Mouse (Mus musculus) spleen, embryonic (tissue): ENCODE results near the gene Fam110a.

Experiments used
- CTCF ChIA-PET: fragments of 350-600 bp; sonication (Branson Sonifier 250); formaldehyde crosslinking; loops from one replicate; lab custom pipeline; 2022; lab: Charles Lee

Fam110a gene

DNA sequence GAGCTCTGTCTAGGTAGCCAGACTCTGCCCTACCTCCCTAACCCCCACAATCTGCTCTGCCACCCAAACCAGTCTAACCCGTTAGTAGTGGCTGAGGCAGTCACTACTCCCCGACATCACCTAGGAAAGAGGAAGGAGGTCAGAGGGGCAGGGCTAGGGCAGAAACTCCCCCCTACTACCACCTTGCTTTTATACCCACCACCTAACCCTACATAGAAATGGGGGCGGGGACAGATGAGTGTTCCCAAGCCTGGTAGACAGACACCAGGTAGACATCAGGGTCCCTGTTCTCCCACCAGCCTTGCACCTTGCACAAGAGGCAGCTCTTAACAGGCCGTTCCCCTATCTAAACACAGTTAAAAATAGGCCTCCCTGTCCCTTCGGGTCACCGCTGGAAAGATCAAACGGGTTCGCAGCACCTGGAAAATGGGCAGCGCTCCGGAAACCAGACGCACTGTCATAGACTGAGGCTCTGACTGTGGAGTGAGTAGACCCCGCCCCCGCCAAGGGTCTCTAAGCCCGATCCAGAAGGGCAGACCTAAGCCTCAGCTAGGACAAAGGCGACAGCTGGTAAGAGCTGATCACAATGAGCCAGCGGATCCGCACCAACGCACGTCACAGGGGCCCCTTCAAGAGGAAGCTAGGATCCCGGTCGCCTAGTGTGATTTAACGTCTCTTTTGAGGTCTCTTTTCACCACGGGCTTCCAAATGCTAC lies 7.0 kb downstream of the Fam110a start:
- CTCF ChIA-PET, result interaction anchor here (0.5 kb wide), 1 partner anchor 23 kb away, joined by 7 read pairs; the partner anchor contains the start of gene Slc52a3

DNA sequence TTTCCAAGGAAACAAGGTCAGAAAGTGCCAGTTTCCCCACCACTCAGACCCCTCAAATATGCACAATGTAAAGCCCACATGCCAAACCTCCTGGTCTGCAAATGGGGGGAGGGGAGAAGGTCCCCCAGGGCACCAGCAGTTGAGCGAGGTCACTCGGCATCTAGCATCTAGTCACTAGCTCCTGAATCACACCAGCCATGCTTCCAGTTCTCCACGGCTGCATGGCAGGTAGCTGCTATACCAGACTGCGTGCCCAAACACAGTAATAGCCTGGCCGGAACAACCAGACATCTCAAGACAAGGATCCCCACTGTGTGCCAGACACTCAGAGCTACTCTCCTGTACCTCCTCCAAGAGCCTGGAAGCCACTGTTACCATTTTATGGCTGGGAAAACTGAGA lies 8.3 kb downstream of the Fam110a start:
- CTCF ChIA-PET, result no interaction called here

DNA sequence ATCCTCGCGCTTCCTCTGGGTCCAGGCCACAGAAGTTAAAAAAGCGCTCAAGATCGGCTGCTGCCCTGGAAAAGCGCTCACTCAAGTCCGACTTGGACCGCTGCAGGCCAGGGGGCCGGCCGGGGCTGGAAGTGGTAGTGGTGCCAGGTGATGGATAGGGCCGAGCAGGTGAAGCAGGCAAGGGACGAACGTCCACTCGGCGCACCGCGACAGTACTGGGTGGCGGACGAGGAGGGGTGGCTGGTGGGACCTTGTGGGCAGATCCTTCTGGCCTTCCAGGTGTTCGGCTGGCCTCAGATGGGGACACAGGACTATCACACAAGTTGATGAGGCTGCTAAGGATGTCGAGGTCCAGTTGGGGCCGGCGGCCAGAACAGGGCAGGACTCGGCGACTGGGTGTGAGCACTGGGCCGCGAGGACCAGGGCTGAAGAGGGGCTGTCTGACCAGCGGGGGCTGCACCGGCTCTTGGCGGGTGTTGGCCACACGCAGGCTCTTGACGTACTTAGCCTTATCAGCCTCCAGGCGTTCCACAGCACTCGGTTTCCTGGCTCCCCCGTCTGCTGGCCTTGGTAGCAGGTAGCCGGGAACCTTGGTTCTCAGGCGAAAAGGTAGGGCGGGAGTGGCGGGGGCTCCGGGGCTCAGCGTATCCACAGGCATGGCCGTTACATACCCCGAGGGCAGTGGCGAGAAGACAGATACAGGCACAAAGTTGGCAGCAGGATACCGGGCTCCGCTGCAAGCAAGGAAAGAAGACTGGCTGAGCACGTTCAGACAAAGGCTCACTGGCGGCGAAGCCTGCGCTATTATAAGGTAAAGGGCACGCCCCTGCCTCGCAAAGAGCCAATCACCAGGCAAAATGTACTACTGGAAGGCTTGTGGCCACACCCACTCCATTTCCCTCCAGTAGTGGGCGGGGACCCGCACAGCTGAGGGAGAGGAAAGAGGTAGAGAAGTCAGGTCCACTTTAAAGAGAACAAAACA lies 9.5 kb downstream of the Fam110a start:
- CTCF ChIA-PET, result no interaction called here

DNA sequence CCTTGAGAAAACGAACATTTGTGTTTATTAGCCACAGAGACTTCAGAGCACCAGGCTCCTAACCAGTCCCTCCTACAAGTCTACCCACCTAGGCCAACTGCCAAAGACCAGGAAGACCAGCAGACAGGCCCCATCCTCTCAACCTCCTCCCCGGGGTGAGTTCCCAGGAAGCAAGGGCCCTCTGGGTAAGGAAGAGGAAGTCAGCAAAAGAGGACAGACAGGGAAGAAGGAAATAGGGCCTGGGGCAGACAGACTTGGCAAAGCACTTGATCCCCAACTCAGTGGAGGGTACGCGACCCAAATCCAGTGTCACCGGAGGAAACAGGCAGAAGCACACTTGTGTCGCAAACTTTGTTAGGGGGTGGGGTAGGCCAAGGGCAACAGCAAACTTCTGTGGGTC lies 10.6 kb downstream of the Fam110a start:
- CTCF ChIA-PET, result no interaction called here

DNA sequence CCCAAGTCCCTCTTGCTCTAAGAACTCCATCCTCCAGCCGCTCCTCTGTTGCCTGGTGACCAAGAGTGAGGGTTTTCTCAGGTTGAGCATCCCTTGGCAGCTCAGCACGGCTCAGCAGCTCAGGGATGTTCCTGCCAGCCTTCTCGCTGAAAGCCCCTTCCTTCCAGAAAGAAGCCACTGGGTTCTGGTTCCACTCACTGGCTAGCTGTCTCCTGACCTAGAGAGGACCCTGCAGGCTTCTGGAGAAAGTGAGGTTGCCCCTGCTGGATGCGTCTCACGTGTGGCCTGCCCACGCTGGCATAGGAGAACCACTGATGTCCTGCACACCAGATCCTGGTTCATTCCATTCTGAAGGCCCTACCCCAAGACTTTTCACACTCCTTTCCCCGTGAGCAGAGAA lies 11.0 kb downstream of the Fam110a start:
- CTCF ChIA-PET, result no interaction called here

DNA sequence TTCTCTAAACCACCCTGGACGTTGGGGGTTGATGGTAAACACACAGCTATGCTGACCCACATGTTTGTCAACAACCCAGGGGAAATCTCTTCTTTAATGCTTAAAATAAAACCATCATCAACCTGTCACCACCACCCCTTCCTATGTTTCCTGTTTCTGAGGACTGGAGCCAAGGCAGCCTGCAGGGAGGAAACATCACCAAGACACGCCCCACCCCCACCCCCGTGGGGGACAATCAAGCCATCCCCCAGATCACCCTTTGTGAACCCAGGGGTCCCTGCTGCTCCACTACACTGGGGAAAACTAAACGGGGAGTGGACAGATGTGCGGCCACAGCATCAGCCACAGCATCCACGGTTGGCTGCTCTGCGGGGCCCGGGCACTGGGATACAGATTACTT lies 11.6 kb downstream of the Fam110a start:
- CTCF ChIA-PET, result no interaction called here

DNA sequence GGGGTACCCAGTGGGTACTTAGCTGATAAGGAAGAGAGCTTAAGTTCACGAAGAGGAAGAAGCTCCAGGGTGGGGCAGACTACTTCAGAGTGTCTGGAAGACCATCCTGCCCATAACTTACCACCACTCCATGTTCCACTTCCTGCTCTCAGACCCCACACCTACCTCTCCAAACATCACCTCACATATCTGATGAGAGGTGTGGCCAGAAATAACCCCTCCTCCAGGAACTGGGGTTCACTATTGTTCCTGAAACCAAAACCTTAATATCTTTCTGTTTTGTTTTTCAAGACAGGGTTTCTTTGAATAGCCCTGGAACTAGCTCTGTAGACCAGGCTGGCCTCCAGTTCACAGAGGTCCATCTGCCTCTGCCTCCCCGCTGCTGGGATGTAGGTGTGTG lies 12.2 kb downstream of the Fam110a start:
- CTCF ChIA-PET, result no interaction called here

DNA sequence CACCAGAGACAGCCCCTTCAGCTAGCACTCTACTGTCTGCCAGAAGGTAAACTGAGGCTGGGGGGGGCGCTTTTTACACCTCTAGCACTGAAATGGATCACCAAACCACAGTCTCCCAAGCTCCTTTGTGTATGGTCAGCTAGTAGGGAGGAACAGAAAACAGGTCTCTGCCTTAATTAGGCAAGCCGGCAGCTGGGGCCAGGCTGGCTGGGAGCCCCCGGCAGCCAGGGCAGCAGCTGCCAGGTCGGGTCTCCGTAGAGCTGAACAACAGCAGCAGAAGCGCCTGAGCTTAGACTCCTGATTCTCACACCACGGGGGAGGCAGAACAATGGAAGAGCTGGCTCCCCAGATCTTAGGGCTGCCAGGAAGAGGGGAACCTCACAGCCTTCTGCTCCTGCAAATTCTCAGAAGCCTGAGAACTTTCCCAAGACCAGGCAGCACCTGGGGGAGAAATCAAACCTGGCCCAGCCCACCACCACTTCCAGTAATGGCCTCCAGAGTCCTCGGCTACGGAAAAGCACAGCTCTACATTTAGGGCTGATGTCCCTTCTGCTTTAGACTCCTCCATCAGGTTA lies 12.8 kb downstream of the Fam110a start:
- CTCF ChIA-PET, result no interaction called here

DNA sequence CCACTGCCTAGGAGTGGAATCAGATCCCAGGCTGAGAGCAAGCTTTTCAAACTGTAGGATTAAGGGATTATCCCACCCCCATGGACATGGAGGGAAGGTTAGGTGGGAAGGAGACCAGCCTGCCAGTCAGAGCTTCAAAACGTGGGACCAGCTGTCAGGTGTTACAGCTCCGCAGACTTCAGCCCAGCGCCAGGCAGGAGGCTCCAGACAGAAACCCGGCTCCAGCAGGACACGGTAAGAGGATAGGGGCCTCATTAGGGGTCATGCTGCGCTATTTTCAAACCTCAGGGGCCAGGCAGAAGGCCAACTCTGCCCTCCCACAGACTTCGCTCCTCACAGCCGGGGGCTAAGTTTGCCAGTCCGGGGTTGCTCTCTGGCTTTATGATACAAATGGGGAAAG lies 16.0 kb downstream of the Fam110a start:
- CTCF ChIA-PET, result no interaction called here

DNA sequence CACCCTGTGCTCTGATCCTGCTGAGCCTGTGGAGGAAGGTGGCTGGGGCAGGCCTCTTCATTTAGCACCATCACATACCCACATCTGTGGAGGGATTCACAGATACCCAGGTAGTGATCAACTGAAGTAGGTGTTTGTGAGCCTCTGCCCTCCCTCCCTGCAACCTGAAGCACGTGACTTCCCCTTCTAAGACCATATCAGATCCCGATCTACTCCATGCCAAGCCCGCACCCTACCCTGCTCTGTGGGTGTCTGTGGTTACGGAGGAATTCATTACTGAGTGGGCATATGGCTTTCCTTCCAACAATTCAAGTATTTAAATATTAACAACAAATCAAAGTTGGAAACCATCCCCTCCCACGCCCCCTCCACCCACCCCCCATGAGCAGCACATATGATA lies 16.7 kb downstream of the Fam110a start:
- CTCF ChIA-PET, result no interaction called here

DNA sequence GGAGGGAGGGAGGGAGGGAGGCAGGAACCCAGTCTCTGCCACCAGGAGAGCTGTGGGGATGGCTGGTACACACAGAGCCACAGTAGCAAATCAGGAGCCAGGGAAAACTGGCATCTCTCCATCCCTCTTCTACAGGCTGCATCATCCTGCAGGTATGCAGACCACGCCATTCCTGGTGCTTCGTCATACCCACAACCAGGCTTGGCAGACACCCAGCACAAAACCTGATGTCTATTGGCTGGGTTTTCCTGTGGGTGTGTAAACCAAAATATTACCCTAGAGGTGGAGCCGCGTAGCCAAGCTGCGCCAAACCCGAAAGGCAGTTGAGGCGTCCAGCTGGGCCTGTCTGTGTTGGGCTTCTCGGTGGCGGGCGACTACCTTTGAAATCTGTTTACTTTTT lies 17.5 kb downstream of the Fam110a start:
- CTCF ChIA-PET, result interaction anchor here (0.8 kb wide), 1 partner anchor 594 kb away, joined by 5 read pairs; no protein-coding TSS in a partner anchor

DNA sequence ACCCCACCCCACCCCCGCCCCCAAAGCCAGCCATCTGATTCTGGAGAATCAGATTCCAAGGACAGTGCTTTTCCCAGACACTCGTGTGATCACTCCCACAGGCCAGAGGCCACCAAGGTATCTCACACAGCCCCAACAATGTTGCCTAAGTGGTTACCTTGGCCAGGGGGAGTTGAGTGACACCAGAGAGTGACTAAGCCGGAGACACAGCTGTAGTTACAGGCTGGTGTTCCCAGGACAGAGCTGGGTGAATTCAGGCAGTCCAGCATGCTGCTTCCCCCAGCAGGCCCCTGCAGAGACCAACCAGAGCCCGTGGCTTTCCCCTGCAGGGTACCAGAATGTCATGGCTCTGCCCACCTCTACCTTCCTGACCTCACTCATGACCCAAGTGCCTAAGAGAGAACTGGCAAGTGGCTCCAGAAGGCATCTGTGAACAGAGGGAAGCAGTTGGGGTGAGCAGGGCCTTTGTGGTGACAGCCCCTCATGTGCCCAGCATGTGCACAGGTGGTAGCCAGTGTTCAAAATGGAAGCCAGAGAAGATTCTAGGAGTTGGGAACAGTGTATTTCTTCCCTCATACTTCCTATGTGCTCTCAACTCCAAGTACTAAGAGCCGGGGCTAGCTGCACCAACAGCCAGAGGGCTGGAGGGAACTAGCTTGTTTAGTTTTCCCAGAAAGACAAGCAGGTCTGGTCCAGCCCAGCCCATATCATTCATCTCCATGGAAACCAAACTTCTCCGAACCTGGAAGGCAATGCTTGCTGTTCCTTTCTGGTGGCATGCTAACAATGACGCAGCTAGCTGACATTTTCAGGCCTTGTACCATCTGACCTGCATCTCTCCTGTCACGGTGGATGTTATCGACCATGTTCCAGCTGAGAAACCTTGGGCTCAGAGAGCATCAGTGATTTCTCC lies 18.5 kb downstream of the Fam110a start:
- CTCF ChIA-PET, result interaction anchor here (0.8 kb wide), 1 partner anchor 595 kb away, joined by 5 read pairs; no protein-coding TSS in a partner anchor

DNA sequence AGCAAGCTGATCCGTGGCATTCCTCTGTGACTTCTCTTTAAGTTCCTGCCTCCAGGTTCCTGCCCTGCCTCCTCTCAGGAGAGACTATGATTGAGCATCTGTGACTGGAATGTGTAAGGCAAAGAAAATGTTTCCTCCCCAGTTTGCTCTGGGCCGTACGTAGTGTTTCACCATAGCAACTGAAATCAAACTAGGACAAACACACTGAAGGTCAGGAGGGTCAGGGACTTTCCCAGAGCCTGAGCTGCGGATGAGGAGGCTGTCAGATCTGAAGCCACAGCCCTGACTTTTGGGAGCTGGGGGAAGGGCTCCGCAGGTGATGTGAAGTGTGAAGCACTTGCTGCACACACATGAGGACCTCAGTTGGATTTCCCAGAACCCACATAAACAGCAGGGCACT lies 20.7 kb downstream of the Fam110a start:
- CTCF ChIA-PET, result no interaction called here

DNA sequence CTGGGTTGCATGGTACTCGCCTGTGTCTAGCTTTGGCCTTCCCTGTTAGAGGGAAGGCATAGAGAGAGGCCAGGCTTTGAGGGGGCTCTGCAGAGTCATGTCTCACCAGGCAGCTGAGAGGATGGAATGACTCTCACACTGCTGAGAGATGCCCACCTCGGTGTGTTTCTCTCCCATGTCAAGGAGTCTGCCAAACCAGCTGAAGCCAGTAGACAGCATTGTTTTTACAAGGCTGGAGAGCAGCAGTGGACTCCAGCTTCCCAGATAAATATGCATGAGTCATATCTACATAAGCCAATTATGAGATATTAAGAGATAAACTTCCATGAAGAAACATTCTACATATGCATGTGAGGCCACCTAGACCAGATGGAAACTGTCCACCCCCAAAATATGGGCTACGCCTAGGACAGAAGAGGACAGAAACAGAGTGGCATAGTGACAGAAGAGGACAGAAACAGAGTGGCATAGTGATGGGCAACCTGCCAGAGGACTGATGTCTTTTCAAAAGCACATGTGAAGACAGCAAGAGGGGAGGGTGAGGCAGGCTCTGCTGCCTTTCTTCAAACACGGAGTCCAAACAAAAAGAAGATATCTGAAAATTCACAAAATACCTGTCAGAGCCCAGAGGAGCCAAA lies 23.4 kb downstream of the Fam110a start:
- CTCF ChIA-PET, result no interaction called here

DNA sequence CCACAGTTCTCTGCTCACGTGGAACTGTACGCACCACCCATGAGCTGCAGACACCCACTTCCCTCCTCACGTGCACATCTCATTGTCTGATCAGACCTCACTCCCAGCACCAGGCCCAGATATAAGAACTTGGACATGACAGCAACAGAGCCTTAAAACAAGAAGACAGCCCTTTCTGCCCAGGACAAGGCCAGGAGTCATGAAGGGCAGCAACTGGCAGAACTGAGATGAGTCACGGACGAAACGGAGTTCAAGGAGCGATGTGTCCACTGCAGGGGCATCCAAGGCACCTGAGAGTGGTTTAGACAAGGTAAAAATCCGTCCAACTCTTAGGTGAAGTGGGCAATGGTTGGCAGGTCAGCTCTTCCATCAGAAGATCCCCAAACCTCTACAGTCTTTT lies 26.4 kb downstream of the Fam110a start:
- CTCF ChIA-PET, result no interaction called here

DNA sequence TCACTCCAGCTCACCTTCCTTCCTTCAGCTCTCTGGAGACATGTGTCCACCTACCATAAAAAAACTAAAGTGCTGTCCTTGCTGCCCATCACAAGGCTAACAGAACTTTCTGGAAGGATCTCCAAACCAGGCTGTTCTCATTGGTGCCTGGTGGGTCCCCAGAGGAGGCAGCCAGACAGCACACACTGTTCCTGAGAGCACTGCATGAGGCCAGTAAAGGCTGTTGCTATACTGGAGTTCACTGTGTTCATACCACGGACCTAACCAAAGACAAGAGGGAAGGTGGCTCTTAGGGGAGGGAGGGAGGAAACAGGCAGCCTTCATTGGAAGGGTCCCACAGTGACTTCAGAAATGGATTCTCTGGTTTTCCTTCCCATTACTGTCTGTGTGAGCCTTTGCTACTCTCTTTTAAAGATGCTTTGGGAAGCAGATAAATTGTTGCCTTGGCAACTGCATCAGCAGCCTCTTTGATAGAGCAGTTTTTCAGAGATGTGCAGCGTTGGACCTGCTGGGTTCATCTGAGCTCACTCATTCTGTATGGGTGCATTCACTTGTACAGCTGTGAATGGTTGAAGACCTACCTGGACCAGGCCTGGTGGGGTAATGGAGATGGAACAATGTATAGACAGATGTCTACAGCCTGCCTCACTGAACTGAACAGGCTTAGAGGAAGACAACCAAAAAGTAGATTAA lies 30.8 kb downstream of the Fam110a start:
- CTCF ChIA-PET, result no interaction called here

DNA sequence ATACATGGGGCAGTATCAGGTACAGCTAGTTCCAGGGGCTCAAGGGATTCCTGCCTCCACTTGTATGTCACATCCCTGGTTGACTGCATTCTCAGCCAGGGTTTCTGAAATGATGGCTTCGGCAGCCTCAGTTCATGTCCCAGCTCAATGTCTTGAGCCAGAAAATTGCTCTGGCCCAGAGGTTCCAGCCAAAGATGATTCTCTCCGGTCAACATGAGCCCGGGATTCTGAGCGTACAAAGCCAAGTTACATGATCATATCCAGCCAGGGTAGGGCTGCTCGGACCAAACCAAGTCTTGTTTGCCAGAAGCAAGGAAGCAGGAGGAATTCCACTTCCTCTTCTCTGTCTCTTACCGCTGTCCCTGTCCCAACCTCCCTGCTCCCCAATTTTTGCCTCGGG lies 31.7 kb downstream of the Fam110a start:
- CTCF ChIA-PET, result no interaction called here

DNA sequence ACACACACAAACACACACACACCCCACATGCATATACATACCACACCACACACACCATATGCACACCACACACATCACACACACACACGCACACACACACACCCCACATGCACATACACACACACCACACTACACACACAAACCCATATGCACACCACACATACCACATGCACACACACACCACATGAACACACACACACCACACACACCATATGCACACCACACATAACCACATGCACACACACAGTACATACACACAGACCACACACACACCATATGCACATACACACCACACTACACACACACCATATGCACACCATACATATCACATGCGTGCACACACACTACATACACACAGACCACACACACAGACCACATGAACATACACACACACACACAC lies 32.4 kb downstream of the Fam110a start:
- CTCF ChIA-PET, result no interaction called here

DNA sequence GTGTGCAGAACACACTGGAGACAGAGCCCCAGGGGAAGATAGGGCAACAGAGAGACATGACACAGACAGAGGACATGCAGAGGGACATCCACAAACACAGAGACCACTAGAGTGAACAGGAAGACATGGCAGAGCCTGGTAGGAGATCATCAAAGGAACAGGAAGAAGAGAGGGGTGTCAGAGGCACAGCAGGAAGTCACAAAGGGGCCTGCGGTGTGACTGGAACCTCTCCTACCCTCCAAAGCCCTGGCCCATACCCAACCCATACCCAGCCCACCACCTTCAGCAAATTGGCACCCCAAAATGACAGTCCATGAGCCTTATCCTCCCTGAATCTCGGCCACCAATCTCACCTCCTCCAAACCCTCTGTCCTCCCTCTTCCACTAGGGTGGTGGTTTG lies 35.9 kb downstream of the Fam110a start:
- CTCF ChIA-PET, result no interaction called here

DNA sequence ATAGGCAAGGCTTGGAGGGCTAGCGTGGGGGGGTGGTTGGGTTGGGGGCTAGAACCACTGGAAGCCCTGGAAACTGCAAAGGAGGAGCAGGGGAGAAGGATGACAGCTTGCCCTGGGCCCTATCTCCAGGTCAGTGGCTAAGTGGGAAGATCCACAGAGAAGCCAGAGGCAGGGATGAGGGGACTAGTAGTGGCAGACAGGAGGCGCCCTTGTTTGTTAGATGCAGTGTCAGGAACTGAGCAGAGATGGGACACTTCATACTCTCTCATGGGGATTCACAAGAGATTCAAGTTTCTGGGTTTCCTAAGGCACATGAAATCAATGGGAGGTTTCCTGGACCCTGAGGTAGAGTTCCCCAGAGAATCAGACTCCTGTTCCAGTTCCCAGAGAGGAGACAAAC lies 38.8 kb downstream of the Fam110a start:
- CTCF ChIA-PET, result interaction anchor here (0.6 kb wide), 1 partner anchor 80 kb away, joined by 3 read pairs; no protein-coding TSS in a partner anchor
